Mouse (Mus musculus) ES-Bruce4 (cell line): ENCODE measurements around the gene Sox5.

Experiments used
- CTCF ChIP-seq: IDR thresholded peaks from one replicate; pipeline ENCODE4 v1.8.1; 2011; ENCODE audit warnings: low read depth, low read length
- EP300 ChIP-seq: IDR thresholded peaks from 2 replicates; pipeline ENCODE4 v1.6.1; 2011; ENCODE audit warnings: low read depth, low read length; ENCODE audit not compliant: insufficient read depth
- POLR2A ChIP-seq: IDR thresholded peaks from one replicate; pipeline ENCODE4 v1.8.1; 2011; ENCODE audit warnings: low read length; ENCODE audit not compliant: insufficient read depth

DNA sequence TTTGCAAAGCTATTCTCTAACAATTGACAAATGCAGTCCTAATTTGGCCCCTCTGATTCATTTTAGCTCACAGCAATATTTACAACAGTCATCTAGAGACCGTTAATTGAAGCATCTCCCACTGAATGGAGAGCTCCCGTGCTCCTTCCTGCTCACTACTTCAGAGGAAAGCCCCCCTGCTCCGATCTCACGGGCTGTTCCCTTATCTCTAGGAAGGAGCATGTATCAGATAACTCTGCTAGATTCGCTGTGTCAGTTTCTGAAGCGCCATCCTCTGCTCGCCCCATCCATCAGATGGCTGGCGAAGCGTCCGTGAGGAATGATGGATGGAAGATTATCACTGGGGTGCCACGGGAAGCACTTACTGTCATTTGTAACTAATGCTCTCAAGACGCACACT is 926.4 kb downstream of the Sox5 start:
- TF ChIP-seq POLR2A (no peak), EP300 (no peak), CTCF (no peak)
